Mouse (Mus musculus) forebrain, embryonic 12.5 days (tissue): ENCODE data around the gene Map4k2. TPM values are rescaled to one million over a fixed set of nuclear protein-coding genes. Genes with fewer than 3 reads are reported as not detected.
"Not testable (repeated sequence)": the region's sequence is repeated elsewhere in the genome, so short reads cannot be mapped to it uniquely, and the experiment has no call there.

ENCODE experiments used
- ATAC-seq: fragments of 200-750 bp; cut with Nextera tagmentation; 2 replicates; pipeline ENCODE4 v1.8.0; 2017; ENCODE audit warnings: moderate TSS enrichment; ENCODE audit not compliant: low FRiP score
- H3K27ac ChIP-seq: fragments of 300-500 bp; sonication (generic); 2 replicates; pipeline ENCODE4 v1.5.1; 2016; ENCODE audit warnings: mild to moderate bottlenecking
- H3K27me3 ChIP-seq: fragments of 300-500 bp; sonication (generic); 2 replicates; pipeline ENCODE4 v1.6.1; 2016; ENCODE audit warnings: mild to moderate bottlenecking
- H3K36me3 ChIP-seq: fragments of 300-500 bp; sonication (generic); replicated peaks from 2 replicates; pipeline ENCODE4 v1.6.1; 2016; ENCODE audit warnings: mild to moderate bottlenecking
- H3K4me1 ChIP-seq: fragments of 300-500 bp; sonication (generic); 2 replicates; pipeline ENCODE4 v1.6.1; 2016
- H3K4me2 ChIP-seq: fragments of 300-500 bp; sonication (generic); 2 replicates; pipeline ENCODE4 v1.6.1; 2016; ENCODE audit warnings: mild to moderate bottlenecking, moderate library complexity
- H3K4me3 ChIP-seq: fragments of 300-500 bp; sonication (generic); replicated peaks from 2 replicates; pipeline ENCODE4 v1.5.1; 2016; ENCODE audit warnings: mild to moderate bottlenecking
- H3K9ac ChIP-seq: fragments of 300-500 bp; sonication (generic); 2 replicates; pipeline ENCODE4 v1.6.1; 2016; ENCODE audit warnings: mild to moderate bottlenecking
- H3K9me3 ChIP-seq: fragments of 300-500 bp; sonication (generic); 2 replicates; pipeline ENCODE4 v1.6.1; 2016
- WGBS: fragments of 180-500 bp; shearing (Covaris S2); methylation state at CpG from one replicate; pipeline ENCODE4 v1.1.7; 2016; 5-methylcytosine and 5-hydroxymethylcytosine counted together
- polyA plus RNA-seq: library from polyadenylated mRNA; unstranded; fragments of >200 nt; fragmentation: Nextera tagmentation; extraction: Ambion mirVana; gene quantifications from 2 replicates; pipeline ENCODE4 v1.2.1, GENCODE M21; 2016

Gene Map4k2
- polyA plus RNA-seq, 1 experiment from 2014 or later, result 14.4 TPM

DNA sequence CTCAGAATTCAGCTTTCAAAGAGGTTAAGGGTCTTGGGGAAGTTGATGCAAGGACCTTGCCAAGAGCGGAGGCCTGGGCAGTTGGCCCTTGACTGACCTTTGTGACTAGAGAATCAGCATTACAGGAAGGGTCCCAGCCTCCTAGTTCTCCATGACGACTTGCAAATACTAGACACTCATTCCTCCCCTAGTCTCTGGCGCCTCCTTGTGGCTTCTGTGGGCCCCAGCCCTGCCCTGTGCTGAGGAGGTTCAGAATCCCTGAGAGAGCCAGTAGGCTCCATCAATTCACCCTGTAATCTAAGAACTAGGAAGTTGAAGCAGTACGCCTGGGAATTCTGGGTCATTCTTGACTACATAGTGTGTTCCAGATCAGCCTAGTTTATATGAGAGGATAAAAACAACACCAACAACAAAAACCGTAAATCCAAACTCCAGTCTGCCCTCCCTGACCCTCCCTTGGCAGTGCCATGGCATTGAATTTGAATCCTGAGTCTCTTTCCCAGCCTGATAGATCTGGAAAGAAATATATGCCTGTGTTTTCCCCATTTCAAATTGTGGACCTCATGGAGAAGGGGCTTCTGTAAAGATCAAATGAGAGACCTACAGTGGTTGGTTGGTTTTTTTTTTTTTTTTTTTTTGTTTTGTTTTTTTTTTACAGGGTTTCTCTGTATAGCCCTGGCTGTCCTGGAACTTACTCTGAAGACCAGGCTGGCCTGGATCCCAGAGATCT, 36.0 kb upstream of the Map4k2 start:
- Histone ChIP-seq H3K36me3 (peaks cover 9% of the 10 kb centered on the region), H3K4me2 (no peak overlapping the region), H3K9me3 (no peaks in the 10 kb centered on the region), H3K27ac (no peak overlapping the region), H3K9ac (no peak overlapping the region), H3K4me3 (no peak overlapping the region), H3K27me3 (no peaks in the 10 kb centered on the region), H3K4me1 (peaks cover 7% of the 10 kb centered on the region)
- 29% methylated on average over 5 of the region's 5 CpGs for WGBS
- ATAC-seq, result peak; percentile 55; the same call in 1 of the 2 replicates

DNA sequence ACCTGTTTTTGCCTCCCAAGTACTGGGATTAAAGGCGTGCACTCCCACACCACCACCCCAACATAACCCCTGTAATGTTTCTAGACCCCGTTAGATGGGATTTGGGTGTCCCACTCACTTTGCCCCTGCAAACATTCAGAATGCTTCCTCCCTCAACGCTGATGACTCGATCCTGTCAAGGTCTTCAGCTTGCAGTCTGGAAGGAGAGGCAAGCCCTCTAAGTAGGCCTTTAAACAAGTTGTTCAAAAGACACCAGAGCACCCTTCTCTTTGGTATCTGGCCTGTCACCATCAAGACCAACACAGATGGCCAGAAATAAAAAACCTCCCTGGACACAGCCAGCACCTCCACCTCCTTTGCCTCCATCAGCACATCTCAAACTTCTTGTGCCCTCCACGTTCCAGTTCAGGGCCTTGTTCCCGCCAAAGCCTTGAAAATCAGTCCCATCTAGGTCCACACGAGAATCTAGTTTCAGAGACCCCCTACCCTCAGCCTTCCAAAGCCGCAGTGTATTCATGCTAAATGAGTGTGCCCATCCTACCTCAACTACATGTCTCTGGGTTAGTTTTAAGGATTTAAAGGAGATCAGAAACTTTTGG, 35.3 kb upstream of the Map4k2 start:
- Histone ChIP-seq H3K9ac (no peak overlapping the region; the same call in 1 of the 2 replicates), H3K9me3 (no peaks in the 10 kb centered on the region), H3K4me1 (peaks cover 7% of the 10 kb centered on the region), H3K4me2 (peak overlapping the region; percentile 77), H3K4me3 (peak overlapping the region; percentile 67), H3K27ac (no peak overlapping the region), H3K36me3 (0 out of 2 replicates have a peak, but pooled peaks cover 5% of the 10 kb centered on the region), H3K27me3 (no peaks in the 10 kb centered on the region)
- 60% methylated on average over 8 of the region's 8 CpGs for WGBS
- no peak for ATAC-seq

DNA sequence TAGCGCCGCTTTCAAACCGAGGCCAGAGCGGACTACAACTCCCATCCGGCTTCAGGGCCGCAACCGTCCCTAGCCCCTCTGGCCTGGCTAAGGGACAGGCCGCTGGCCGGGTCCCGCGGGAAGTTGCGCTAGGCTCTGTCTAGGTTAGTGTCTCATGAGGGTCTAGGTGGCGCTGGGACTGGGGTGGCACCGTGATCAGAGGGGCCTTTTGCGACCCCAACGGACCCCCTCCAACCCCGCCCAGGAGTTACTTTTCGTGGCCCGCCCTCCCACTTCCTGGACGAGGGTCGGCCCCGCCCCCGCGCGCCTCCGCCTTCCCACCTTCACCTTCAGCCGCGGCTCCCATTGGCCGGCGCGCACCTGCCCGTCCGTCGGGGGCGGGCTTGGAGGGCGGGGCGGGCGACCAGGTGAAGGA, 34.8 kb upstream of the Map4k2 start, which contains the start of gene Cdc42bpg:
Gene Cdc42bpg (plus strand): TSS at position 320 of the 415 bp plus-strand sequence.
- Histone ChIP-seq H3K9ac (peak within 1 kb of the TSS; percentile 62), H3K36me3 (0 out of 2 replicates have a peak, but pooled peaks cover 5% of the 10 kb centered on the region), H3K9me3 (no peaks in the 10 kb centered on the region), H3K4me2 (peak within 1 kb of the TSS; percentile 77), H3K4me1 (peaks cover 7% of the 10 kb centered on the region), H3K4me3 (peak within 1 kb of the TSS; percentile 67), H3K27me3 (no peaks in the 10 kb centered on the region), H3K27ac (peak within 1 kb of the TSS; percentile 56; the same call in 1 of the 2 replicates)
- peak; percentile 69 for ATAC-seq
- WGBS, result 2% methylated on average over 26 of the region's 38 CpGs

DNA sequence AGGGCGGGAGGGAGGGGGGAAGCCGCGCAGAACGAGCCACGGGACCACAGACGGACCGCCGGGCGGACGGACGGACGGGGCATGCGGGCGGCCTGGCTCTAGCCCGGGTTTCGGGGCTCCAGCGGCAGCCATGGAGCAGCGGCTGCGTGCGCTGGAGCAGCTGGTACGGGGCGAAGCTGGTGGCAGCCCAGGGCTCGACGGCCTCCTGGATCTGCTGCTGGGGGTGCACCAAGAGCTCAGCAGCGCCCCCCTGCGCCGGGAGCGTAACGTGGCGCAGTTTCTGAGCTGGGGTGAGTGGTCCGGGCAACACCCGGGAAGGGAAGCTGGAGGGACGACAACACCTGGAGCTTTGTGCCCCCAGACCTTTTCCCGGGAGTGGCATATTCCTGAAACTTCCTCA, 34.3 kb upstream of the Map4k2 start:
- Histone ChIP-seq H3K27ac (peak overlapping the region; percentile 56; the same call in 1 of the 2 replicates), H3K9ac (peak overlapping the region; percentile 62), H3K36me3 (0 out of 2 replicates have a peak, but pooled peaks cover 1% of the 10 kb centered on the region), H3K27me3 (no peaks in the 10 kb centered on the region), H3K4me1 (peaks cover 7% of the 10 kb centered on the region), H3K9me3 (no peaks in the 10 kb centered on the region), H3K4me2 (peak overlapping the region; percentile 77), H3K4me3 (peak overlapping the region; percentile 67)
- ATAC-seq, result peak; percentile 52
- under 1% methylated on average over 31 of the region's 34 CpGs for WGBS

DNA sequence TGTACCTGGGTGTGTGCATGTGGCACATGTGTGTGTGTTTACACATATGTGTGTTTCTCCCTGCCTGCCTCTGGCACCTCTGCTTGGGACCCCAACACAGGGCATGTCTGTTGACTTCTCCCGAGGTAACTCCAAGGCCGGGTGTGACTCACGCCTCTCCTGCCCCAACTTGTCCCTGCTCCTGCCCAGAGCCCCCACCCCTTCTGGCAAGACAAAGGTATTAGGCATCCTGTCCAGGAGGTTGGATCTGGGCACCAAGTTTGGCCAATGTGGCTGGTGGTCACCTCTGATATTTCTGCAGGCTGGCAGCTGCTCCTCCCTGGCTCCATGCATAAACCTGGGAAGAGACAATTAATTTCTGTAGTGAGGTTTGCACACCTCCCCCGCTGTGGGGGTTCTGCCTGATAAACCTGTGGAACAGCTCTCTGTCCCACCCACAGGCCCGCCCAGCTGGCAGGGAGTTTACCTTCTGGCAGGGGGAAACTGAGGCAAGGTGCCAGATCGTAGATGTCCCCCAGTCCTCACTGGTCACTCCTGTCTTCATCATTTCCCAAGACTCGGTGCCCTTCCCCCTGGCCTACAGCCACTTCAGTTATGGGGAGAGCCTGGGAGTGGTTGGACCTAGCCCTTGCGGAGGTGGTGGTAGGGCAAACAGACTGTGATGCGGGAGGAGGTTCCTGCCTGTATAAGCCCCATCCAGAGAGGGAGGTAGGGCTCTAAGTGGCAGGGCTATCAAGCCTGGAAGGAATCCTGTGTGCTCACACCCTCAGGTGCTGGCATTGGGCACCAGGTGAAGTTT, 33.0 kb upstream of the Map4k2 start:
- H3K4me2 ChIP-seq, result no peak overlapping the region
- H3K36me3 ChIP-seq, result no peaks in the 10 kb centered on the region
- no peaks in the 10 kb centered on the region for H3K9me3 ChIP-seq
- no peak overlapping the region for H3K27ac ChIP-seq
- ATAC-seq, result no peak
- 89% methylated on average over 9 of the region's 9 CpGs for WGBS
- H3K9ac ChIP-seq, result no peak overlapping the region
- no peak overlapping the region for H3K4me3 ChIP-seq
- no peaks in the 10 kb centered on the region for H3K27me3 ChIP-seq
- H3K4me1 ChIP-seq, result peaks cover 7% of the 10 kb centered on the region

DNA sequence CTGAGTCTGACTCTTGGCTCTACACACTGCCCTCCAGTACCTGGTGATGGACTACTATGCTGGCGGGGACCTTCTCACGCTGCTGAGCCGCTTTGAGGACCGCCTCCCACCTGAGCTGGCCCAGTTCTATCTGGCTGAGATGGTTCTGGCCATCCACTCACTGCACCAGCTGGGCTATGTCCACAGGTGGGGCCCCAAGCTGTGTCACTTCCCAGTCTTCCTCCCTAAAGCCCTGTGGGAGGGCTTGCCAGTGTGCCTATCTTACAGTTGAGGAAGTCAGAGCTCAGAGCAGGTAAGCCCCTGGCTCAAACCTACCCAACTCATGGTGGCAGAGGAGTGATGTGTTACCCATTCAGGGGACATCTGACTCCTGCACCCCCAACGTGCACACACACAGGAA, 30.8 kb upstream of the Map4k2 start:
- Histone ChIP-seq H3K4me1 (peaks cover 7% of the 10 kb centered on the region), H3K9ac (no peak overlapping the region), H3K4me2 (no peak overlapping the region), H3K27me3 (no peaks in the 10 kb centered on the region), H3K27ac (no peak overlapping the region), H3K36me3 (peaks cover 5% of the 10 kb centered on the region; the same call in 1 of the 2 replicates), H3K9me3 (no peaks in the 10 kb centered on the region), H3K4me3 (no peak overlapping the region)
- 91% methylated on average over 5 of the region's 5 CpGs for WGBS
- ATAC-seq, result no peak

DNA sequence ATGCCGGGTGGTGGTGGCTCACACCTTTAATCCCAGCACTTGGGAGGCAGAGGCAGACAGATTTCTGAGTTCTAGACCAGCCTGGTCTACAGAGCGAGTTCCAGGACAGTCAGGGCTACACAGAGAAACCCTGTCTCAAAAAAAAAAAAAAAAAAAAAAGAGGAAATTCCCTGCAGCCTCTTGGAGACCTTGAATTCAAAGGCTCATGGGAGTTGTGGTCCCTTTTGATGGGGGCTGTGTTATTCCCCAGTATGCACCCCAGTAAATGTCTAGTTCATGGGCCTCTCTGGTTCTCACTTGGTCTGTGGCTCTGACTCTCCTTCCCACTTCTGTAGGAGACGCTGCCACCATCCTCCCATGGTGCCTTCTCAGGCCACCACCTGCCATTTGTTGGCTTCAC, 29.2 kb upstream of the Map4k2 start:
- WGBS, result 89% methylated on average over 3 of the region's 3 CpGs

DNA sequence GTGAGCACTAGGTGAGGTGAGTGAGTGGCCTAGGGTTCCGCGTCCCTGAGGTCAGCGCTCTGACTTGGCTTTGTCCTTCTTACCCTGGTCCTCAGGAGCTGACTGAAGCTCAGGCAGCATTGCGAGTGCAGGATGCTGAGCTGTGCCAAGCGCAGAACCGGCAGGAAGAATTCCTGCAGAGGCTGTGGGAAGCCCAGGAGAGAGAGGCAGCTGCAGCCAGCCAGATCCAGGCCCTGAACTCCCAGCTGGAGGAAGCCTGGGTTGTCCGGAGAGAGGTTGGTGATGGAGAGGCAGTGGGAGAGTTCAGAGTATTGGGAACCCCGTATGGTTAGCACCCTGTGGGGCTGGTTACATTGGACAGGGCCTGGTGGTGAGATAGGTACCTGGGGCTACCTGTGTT, 27.1 kb upstream of the Map4k2 start:
- H3K4me3 ChIP-seq, result no peak overlapping the region
- no peak overlapping the region for H3K9ac ChIP-seq
- ATAC-seq, result no peak
- H3K9me3 ChIP-seq, result no peaks in the 10 kb centered on the region
- WGBS, result 87% methylated on average over 8 of the region's 8 CpGs
- H3K36me3 ChIP-seq, result peaks cover 20% of the 10 kb centered on the region; the same call in 1 of the 2 replicates
- no peak overlapping the region for H3K27ac ChIP-seq
- no peak overlapping the region for H3K4me2 ChIP-seq
- no peaks in the 10 kb centered on the region for H3K27me3 ChIP-seq
- no peaks in the 10 kb centered on the region for H3K4me1 ChIP-seq

More for the DNA sequence above, 29.2 kb upstream of the Map4k2 start:
- H3K36me3 ChIP-seq, result peaks cover 15% of the 10 kb centered on the region; the same call in 1 of the 2 replicates
- ATAC-seq, H3K4me3 ChIP-seq, H3K27me3 ChIP-seq, H3K9me3 ChIP-seq, H3K4me2 ChIP-seq, H3K27ac ChIP-seq, H3K9ac ChIP-seq, H3K4me1 ChIP-seq: not testable (repeated sequence)

DNA sequence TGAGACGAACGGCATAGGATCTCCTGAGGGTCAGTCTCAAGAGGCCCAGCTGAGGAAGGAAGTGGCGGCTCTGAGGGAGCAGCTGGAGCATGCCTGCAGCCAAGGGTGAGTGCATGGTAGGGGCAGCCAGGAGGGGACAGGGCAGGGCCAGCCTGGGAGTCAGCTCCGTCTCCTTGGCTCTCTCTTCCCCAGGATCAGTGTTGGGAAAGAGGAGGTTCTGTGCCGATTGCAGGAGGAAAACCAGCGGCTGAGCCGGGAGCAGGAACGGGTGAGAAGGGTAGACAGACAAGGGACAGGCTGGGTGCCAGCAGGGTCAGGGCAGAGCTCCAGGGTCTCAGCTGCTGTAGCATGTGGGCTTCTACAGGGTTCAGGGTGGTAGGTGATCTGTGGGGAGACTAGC, 26.4 kb upstream of the Map4k2 start:
- Histone ChIP-seq H3K4me3 (no peak overlapping the region), H3K36me3 (peaks cover 20% of the 10 kb centered on the region; the same call in 1 of the 2 replicates), H3K9me3 (no peaks in the 10 kb centered on the region), H3K9ac (no peak overlapping the region), H3K27ac (no peak overlapping the region), H3K27me3 (no peaks in the 10 kb centered on the region), H3K4me1 (no peaks in the 10 kb centered on the region), H3K4me2 (no peak overlapping the region)
- WGBS, result 90% methylated on average over 8 of the region's 8 CpGs
- ATAC-seq, result no peak

DNA sequence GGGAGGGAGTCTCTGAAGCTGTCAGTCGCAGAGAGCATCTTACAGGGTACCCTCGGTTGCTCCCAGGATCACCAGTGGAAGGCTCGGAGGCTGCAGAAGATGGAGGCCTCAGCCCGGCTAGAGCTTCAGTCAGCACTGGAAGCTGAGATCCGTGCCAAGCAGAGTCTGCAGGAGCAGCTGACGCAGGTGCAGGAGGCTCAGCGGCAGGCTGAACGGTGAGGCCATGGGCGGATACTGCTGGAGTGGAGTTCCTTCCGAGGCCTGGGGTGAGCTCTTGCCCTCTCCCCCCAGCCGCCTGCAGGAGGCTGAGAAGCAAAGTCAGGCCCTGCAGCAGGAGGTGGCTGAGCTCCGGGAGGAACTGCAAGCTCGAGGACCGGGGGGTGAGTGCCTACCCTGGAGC, 25.4 kb upstream of the Map4k2 start:
- no peaks in the 10 kb centered on the region for H3K27me3 ChIP-seq
- H3K4me2 ChIP-seq, result no peak overlapping the region
- no peak overlapping the region for H3K4me3 ChIP-seq
- H3K9me3 ChIP-seq, result no peaks in the 10 kb centered on the region
- peaks cover 20% of the 10 kb centered on the region; the same call in 1 of the 2 replicates for H3K36me3 ChIP-seq
- no peak for ATAC-seq
- H3K4me1 ChIP-seq, result no peaks in the 10 kb centered on the region
- WGBS, result 72% methylated on average over 14 of the region's 14 CpGs
- H3K9ac ChIP-seq, result no peak overlapping the region
- no peak overlapping the region for H3K27ac ChIP-seq

DNA sequence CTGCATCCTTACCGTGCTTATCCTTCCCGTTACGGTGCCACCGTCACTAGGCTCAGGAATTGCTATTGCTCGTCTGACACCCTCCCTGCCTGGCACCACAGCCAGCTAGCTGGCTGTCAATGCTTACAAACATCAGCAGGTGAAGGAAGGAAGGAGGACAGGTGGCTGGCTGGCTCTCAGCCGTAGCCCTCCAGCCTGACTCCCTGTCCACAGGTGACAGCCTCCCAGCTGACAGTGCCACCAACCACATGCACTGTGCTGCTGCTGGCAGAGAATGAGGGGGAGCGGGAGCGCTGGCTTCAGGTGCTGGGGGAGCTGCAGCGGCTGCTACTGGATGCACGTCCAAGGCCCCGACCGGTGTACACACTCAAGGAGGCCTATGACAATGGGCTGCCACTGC, 22.8 kb upstream of the Map4k2 start:
- 89% methylated on average over 12 of the region's 12 CpGs for WGBS
- H3K9ac ChIP-seq, result no peak overlapping the region
- H3K27ac ChIP-seq, result no peak overlapping the region
- no peak overlapping the region for H3K4me3 ChIP-seq
- peaks cover 19% of the 10 kb centered on the region; the same call in 1 of the 2 replicates for H3K36me3 ChIP-seq
- no peak for ATAC-seq
- no peaks in the 10 kb centered on the region for H3K27me3 ChIP-seq
- no peak overlapping the region for H3K4me2 ChIP-seq
- H3K9me3 ChIP-seq, result no peaks in the 10 kb centered on the region
- no peaks in the 10 kb centered on the region for H3K4me1 ChIP-seq

DNA sequence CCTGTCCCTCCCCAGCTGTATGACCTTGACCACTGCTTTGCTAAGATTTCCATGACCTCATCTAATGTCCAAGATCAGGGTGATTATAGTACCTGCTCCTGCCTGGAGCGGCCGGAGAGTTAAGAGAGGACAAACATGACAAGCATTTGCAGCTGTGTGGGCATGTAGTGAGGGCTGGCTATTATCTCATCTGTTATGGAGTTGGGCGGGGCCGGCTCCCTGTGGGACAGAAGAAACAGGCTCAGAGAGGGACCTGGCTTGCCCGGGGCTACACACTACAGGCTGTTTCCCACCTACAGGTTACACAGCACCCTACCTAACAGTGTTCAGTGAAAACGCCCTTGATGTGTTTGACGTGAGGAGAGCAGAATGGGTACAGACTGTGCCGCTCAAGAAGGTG, 19.6 kb upstream of the Map4k2 start:
- H3K27ac ChIP-seq, result no peak overlapping the region
- H3K27me3 ChIP-seq, result no peaks in the 10 kb centered on the region
- H3K4me1 ChIP-seq, result no peaks in the 10 kb centered on the region
- 90% methylated on average over 8 of the region's 8 CpGs for WGBS
- no peaks in the 10 kb centered on the region for H3K9me3 ChIP-seq
- H3K36me3 ChIP-seq, result peaks cover 6% of the 10 kb centered on the region; the same call in 1 of the 2 replicates
- no peak overlapping the region for H3K9ac ChIP-seq
- H3K4me3 ChIP-seq, result no peak overlapping the region
- ATAC-seq, result no peak
- no peak overlapping the region for H3K4me2 ChIP-seq
